Mouse (Mus musculus) lung, adult 2 months (tissue): Measurements from ENCODE around the gene Lsm12.

Experiments used
- CTCF ChIP-seq: fragments of 200-500 bp; IDR thresholded peaks from 2 replicates; pipeline ENCODE4 v1.5.1; 2011; ENCODE audit warnings: mild to moderate bottlenecking, low read length, control low read depth; ENCODE audit not compliant: insufficient read depth
- POLR2A ChIP-seq: fragments of 200-500 bp; IDR thresholded peaks from 2 replicates; pipeline ENCODE4 v1.6.1; 2011; ENCODE audit warnings: low read depth, mild to moderate bottlenecking, control low read depth, low read length, borderline replicate concordance; ENCODE audit errors: extremely low read depth

DNA sequence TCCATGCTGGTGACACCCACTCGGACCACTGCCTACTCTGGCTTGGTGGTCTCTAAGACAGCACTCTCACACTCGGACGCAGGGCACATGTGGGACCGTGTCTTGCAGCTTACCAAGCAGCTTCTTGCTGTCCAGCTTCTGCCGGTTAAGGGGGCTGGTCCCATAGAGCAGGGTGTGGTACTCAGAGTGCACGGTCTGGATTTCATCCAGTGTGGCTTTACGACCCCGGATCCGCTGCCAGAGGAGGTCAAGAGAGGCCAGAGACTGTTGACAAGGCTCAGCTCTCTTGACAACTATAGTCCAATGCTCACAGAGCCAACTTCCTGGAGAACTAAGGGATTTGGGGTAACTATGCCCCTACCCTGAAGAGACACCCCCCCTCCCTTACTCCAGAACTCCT is 14.8 kb upstream of the Lsm12 start:
- TF ChIP-seq CTCF (no peak), POLR2A (no peak)
